Mouse (Mus musculus) kidney, adult 8-10 months (tissue): ENCODE measurements around the gene Cntfr.
A peak's percentile ranks its signal among the peaks of the same experiment; 100 is the strongest.

Experiments
- DNase-seq, 2 experiments: peaks; one replicate each; pipeline ENCODE4 v3.0.0; 2022

Cntfr gene

DNA sequence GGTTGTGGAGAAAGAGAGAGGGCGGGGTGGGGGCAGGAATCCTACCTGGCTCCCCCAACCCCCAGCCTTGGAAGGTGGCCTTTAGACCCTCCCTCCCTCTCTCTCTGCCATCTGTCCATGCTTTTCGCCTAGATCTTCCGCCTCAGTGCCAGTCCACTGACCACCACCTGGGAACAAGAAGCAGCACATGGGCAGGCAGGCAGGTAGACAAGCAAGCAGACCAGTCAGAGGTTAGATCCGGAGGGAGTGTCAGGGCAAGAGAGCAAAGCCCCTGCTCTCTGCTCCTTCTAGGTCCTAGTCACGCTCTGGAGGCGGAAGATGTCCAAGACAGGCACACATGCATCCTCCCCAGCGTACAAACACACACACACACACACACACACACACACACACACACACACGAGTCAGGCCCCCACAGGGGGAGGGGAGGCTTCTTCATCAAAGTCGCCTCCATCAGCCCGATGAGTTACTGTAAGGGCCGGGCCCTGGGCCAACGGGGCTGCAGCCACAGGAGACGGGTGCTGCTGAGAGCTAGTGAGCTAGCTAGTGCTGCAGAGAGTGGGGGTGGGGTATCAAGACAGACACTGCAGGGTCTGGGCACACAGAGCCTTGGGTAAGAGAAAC, 19.8 kb downstream of the Cntfr start:
- no peak for DNase-seq

DNA sequence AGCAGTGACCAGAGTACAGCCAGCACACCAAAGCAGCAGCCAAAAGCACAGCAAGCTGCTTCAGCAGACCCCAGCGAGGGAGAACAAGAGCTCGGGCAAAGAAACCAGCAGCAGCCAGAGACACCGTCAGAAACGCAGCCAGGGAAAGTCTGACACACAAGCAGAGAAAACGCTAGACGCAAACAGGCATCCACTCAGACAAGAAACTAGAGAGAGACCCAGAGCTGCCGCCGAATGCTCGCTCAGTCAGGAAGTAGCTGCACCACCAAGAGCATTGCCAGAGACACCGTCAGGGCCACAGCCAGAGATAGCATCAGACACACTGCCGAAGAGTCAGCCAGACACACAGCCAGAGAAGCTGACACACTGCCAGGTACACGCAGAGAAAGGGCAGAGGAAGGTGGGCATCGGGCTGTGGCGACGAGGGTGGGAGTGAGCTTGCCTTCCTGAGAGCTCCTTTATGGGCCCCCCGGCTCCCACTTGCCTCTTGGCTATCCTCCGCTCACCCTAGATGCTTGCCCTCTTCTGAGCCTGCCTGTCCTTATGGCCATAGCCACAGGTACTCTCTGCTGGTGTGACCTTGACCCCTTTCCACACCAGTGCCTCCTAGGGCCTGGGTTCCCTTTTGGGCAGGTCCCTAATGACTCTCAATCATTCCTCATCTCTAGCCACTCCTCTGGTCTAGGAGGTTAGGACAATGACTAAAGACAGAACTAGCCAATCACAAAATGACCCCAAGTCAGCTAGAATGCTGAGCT, 20.5 kb downstream of the Cntfr start:
- DNase-seq: no peak

GRCm38 (mm10) chr4:41673186-41673585, 23.7 kb downstream of the Cntfr start:
- no peak for DNase-seq

DNA sequence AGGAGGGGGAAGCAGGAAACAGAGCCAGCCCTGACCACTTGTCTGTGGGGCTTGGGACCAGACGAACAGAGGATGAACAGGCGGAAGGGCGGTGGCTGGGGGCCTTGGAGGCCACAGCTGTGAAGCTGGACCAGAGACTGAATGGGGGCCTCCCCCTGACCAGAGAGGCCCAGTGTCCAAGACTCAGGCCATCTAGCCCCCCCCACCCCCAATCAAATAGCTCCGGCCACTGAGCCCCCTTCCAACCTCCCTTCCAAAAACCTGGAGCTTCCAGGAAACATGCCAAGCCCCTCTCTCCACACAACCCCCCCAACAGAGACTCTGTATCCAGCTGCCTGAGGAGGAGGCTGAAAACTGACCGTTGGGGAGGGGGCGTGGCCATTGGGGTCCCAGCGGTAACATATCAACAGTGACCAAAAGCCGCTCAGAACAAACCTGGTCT, 24.3 kb downstream of the Cntfr start:
- no peak for DNase-seq

DNA sequence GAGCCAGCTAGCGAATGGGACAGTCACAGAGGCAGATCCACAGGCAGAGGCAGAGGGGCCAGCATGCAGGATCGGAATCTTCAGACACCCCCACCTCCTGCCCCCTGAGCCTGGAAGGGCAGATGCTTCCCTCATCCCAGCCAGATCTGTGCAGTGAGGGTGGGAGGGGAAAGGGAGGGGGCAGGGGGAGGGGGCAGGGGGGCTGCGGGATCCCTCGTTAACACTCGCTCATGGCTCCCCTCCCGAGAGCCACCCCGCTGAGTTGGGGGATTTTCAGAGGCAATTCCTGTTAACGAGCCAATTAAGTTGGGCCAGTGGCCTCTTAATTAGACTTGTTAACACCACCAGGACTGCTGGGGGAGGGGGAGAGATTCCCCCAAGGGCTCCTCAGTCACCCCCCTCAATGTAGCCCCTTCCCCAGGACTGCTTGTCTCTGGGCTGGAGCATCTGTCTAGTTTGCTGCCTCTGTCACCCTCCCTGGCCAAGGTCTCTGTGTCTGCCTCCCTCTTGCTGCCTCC, 24.9 kb downstream of the Cntfr start:
- DNase-seq: no peak

- no peak for DNase-seq
Measured at GRCm38 (mm10) chr4:41671500-41671899, 25.4 kb downstream of the Cntfr start.

DNA sequence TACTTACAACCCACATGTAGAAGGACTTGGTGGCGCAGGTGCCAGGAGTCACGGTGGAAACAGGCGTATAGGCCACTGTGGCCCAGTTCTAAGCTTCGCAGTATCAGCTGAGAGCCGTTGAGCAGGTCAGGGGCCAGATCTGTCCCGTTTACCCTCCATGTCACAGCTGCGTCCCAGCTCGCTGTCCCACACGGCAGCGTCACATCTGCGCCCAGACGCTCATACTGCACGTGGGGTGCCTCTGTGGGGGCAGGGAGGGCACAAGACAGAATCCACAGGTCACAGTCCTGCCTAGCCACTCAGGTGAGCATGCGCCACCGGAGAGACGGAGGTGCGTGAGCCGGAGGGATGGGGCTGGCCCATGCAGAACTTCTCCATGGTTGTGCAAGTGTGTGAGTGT, 26.1 kb downstream of the Cntfr start:
- no peak for DNase-seq

DNA sequence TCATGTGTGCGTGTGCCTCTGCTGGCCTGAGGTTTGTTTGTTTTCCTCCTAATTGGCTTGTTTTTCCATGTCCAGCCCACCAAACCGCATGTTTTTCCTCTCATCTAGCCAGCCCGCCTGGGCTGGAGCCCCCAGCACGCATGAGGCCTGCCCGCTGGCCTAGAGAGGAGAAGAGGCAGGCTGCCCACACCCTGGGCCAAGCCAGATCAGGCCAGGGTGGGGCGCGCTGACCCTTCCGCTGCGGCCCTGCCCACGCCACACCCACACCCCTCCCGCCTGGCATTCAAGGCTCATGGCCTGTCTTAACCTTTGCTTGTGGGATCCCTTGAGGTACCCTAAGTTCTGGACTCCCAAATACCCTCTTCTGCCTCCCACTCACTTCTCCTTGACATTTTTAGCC, 30.2 kb downstream of the Cntfr start:
- DNase-seq: no peak

- DNase-seq: peak in 1 of 2 experiments; percentile 16
Measured at GRCm38 (mm10) chr4:41665009-41665675, 31.7 kb downstream of the Cntfr start.

DNA sequence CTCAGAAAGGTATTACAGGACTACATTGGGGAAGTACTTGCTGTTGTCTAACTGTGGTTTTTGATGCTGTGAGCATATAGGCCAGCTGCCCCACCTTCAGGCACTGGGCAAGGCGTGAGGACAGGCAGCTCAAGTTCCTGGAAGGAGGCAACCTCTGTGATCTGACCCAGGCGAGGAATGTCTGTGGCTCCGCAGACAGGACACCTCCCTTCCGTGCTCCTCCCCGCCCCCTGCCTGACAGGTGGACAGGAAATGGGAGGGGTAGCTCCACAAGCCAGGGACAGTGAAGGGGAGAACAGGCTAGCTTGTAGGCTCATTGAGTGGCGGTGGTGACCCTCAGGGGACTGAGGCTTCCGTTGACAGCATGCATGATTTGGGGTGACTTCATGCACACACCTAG, 32.4 kb downstream of the Cntfr start:
- DNase-seq: no peak

DNA sequence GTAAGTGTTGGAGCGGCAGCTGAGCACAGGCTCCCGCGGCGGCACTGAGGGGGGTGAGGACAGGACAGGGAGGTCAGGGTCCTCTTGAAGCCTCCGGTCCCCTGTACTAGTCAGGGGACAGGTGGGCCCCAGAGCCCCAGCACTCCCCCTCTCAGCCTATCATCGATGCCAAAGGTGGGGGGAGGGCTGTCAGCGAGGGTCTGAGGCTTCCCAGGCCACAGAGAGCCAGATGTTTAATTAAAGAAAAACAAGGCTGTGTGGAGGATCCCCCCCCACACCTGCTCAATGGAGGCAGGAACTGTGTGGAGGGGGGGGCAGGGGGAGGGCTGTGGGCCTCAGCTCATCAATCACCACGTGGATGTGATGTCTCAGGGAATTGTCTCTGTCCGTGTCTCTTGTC, 33.3 kb downstream of the Cntfr start:
- DNase-seq: no peak

DNA sequence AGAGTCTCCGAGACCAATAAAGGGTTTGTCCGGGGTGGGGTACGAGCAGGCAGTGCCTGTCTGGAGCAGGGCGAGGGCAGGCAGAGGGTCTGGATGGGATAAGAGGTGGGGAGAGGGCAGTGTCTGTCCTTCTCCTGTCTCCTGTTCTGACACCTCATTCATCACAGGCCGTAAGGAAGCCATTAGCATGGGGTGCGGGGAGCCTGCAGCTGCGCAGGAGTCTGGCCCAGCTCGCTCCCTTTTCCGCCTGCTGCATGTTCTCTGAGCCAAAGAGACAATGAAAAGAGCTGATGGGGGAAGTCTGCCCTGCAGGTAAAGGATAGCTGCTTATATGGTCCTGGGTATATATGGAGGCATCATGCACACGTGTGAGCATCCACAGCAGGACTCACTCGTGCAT, 34.2 kb downstream of the Cntfr start:
- DNase-seq: no peak

DNA sequence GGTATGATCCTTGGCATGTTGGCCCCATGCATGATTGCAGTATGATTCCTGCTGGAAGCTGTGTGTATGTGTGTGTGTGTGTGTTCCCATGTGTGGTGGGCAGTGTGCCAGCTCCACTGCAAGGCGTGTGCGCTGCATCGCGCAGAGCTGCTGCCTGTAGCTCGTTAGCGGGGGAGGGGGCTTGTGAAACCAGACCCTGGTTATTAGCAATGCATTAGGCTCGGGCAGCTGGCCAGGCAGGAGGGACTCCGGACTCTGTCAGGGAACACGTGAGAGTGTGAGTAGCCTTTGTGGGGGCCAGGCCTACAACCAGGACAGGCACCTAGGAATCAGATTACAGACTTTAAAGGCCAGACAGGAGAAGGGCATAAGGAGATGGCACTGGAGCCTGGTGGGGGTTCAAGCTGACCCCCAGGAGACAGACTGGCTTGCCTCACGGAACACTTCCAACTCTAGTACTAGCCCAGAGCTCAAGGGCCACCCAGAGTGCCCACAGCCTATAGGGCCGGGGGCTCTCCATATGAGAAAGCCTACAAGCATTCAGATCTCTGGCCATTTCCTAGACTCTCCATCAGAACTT, 35.9 kb downstream of the Cntfr start:
- DNase-seq: no peak

GRCm38 (mm10) chr4:41659556-41659955, 37.3 kb downstream of the Cntfr start:
- no peak for DNase-seq

GRCm38 (mm10) chr4:41658566-41659384, 38.1 kb downstream of the Cntfr start:
- DNase-seq: no peak

- no peak for DNase-seq
Measured at GRCm38 (mm10) chr4:41655525-41655924, 41.4 kb downstream of the Cntfr start.

DNA sequence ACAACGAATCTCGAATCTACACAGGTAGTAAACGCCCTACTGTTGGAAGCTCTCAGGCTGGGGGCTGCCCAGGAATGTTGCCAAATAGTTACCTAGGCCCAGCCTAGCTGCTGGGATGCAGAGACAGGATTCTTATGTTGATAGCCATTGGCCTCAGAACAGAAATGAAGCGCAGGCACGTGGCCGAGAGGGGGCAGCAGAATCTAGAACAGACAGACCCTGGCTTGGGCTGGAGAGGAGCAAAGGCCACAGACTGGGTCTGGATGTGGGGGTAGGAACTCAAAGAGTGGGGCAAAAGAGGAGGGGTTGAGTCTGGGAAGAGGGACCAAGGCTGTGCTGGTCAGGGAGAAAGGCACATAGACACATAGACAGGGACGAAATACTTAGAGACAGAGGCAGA, 42.7 kb downstream of the Cntfr start:
- peak; percentile 48 to 58 for DNase-seq

DNA sequence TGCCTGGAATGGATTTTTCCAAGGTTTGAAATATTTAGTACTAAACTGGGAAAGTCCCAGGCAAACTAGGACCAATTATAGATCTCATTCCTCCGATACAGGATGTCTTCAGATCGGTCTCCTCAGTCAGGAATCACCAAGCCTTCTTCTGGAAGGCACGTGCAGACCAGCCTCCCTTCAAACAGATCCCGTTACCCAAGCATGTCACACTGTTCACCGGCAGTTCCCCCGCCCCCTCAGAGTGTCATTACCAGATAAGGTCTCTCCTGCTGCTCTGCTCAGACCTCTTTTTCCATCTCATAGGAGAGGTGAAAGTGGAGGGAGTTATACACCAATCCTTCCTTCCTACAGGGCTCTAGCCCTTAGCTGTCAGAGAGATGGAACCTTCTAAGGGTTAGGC, 43.2 kb downstream of the Cntfr start:
- no peak for DNase-seq

DNA sequence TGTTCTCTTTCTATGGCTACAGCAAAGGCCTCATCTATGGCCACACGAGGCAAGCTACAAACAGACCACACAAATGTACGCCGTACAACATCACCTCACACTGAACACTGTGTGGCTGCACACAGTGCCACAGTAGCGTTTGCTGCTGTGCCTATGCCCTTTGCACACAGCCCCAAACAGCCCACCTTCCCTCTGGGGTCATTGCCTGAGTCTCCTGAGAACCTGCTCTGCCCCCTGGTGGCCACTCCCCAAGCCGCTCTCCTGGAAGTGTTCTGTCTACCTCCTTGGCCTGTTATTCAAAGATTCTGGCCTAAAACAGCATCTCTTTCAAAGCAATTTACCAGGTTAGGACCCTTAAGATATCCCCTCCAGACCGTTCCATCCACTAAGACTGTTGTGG, 43.6 kb downstream of the Cntfr start:
- DNase-seq: peak; percentile 48 to 76

- no peak for DNase-seq
Measured at GRCm38 (mm10) chr4:41648627-41649026, 48.3 kb downstream of the Cntfr start.

- DNase-seq: no peak
Measured at GRCm38 (mm10) chr4:41648157-41648556, 48.7 kb downstream of the Cntfr start.

GRCm38 (mm10) chr4:41645488-41645887, 51.4 kb downstream of the Cntfr start:
- peak in 1 of 2 experiments; percentile 47 for DNase-seq
